Mouse (Mus musculus) neural tube, embryonic 11.5 days (tissue): ENCODE data around the gene Kcnip2. TPM values are rescaled to one million over a fixed set of nuclear protein-coding genes. Genes with fewer than 3 reads are reported as not detected.

ENCODE experiments used
- ATAC-seq: fragments of 200-750 bp; cut with Nextera tagmentation; 2 replicates; pipeline ENCODE4 v1.8.0; 2017; ENCODE audit warnings: moderate number of reproducible peaks, mild to moderate bottlenecking, moderate TSS enrichment, moderate library complexity; ENCODE audit not compliant: insufficient read depth, low FRiP score, low TSS enrichment
- DNase-seq: peaks from one replicate; pipeline ENCODE4 v3.0.0-alpha.2; 2015; ENCODE audit warnings: low spot score
- H3K27ac ChIP-seq: fragments of 300-500 bp; sonication (generic); 2 replicates; pipeline ENCODE4 v1.5.1; 2014; ENCODE audit warnings: low read depth, mild to moderate bottlenecking, low read length
- H3K27me3 ChIP-seq: fragments of 300-500 bp; sonication (generic); 2 replicates; pipeline ENCODE4 v1.6.1; 2014; ENCODE audit warnings: mild to moderate bottlenecking, low read length, mixed read lengths; ENCODE audit not compliant: control insufficient read depth, insufficient read depth
- H3K36me3 ChIP-seq: fragments of 300-500 bp; sonication (generic); 2 replicates; pipeline ENCODE4 v1.6.1; 2014; ENCODE audit warnings: mild to moderate bottlenecking, low read length, moderate library complexity, mixed read lengths; ENCODE audit not compliant: control insufficient read depth, insufficient read depth
- H3K4me1 ChIP-seq: fragments of 300-500 bp; sonication (generic); 2 replicates; pipeline ENCODE4 v1.6.1; 2014; ENCODE audit warnings: low read length, mixed read lengths; ENCODE audit not compliant: control insufficient read depth, insufficient read depth
- H3K4me2 ChIP-seq: fragments of 300-500 bp; sonication (generic); 2 replicates; pipeline ENCODE4 v1.6.1; 2014; ENCODE audit warnings: low read depth, mild to moderate bottlenecking, moderate library complexity
- H3K4me3 ChIP-seq: fragments of 300-500 bp; sonication (generic); 2 replicates; pipeline ENCODE4 v1.5.1; 2014; ENCODE audit warnings: low read depth, low read length
- H3K9ac ChIP-seq: fragments of 300-500 bp; sonication (generic); 2 replicates; pipeline ENCODE4 v1.6.1; 2014; ENCODE audit warnings: mild to moderate bottlenecking, low read length
- H3K9me3 ChIP-seq: fragments of 300-500 bp; sonication (generic); 2 replicates; pipeline ENCODE4 v1.6.1; 2016; ENCODE audit warnings: low read length; ENCODE audit not compliant: control insufficient read depth
- WGBS: fragments of 180-500 bp; shearing (Covaris S2); extraction: QIAGEN DNeasy Blood & Tissue Kit; methylation state at CpG from one replicate; pipeline ENCODE4 v1.1.7; 2014; 5-methylcytosine and 5-hydroxymethylcytosine counted together
- polyA plus RNA-seq: library from polyadenylated mRNA; unstranded; fragments of >200 nt; fragmentation: Nextera tagmentation; extraction: Ambion mirVana; gene quantifications from 2 replicates; pipeline ENCODE4 v1.2.1, GENCODE M21; 2014

The Kcnip2 gene
- polyA plus RNA-seq, 1 experiment from 2014 or later: 4.4 TPM

DNA sequence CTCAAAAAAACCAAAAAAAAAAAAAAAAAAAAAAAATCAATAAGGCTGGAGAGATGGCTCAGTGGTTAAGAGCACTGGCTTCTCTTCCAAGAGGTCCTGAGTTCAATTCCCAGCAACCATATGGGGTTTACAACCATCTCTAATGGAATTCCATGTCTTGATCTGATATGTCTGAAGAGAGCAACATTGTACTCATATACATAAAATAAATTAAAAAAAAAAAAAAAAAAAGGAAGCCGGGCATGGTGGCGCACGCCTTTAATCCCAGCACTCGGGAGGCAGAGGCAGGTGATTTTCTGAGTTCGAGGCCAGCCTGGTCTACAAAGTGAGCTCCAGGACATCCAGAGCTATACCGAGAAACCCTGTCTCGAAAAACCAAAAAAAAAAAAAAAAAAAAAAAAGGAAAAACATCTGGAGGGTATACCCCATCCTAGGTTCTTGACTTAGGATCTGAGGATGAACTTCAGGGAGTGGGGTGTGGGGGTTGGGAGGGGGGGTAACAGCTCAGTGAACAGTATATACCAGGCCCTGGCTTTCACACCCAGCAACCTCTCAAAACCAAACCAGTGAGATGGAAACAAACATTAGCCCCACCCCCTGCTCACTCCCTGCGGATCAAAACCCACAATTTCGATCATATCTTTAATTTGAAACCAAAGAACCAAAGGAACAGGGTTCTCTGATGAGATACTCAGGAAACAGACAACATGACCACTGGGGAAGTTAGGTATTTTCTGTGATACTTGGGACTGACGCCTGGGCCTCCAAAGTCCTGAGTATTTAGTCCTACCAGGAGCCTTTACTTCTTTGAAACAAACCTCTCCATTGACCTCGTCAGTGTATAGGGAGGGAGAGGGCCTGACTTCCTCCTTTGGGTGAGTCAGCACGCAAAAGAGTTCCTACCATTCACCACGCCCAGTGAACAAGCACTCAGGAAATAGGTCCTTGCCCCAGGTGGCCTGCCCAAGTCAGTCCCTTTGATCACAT lies 25.7 kb downstream of the Kcnip2 start:
- H3K27ac ChIP-seq: no peak overlapping the region
- H3K9ac ChIP-seq: no peak overlapping the region
- H3K9me3 ChIP-seq: no peaks in the 10 kb centered on the region
- H3K4me3 ChIP-seq: no peak overlapping the region
- ATAC-seq: no peak
- DNase-seq: no peak
- 77% methylated on average over 12 of the region's 13 CpGs for WGBS
- H3K36me3 ChIP-seq: no peaks in the 10 kb centered on the region
- no peaks in the 10 kb centered on the region for H3K27me3 ChIP-seq
- H3K4me1 ChIP-seq: no peaks in the 10 kb centered on the region
- no peak overlapping the region for H3K4me2 ChIP-seq

DNA sequence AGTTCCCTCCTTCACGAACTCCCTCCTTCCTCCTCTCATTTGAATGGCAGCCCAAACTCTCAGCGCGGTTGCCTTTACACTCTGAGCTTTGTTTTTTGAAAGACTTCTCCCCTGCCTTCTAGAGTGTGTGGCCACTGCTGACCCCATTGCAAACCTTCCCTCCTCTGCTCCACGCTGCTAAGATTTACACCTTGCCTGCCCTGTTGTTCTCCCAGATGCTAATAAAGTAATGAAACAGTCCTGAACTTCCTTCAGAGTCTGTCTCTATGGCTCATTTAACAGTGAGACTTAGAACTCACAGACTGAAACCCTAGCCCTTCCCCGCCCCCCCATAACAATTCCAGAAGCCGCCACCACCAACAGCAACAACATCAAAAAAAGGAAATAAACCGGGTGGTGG lies 26.5 kb downstream of the Kcnip2 start:
- Histone ChIP-seq H3K9ac (no peak overlapping the region), H3K9me3 (no peaks in the 10 kb centered on the region), H3K4me1 (no peaks in the 10 kb centered on the region), H3K27me3 (no peaks in the 10 kb centered on the region), H3K27ac (no peak overlapping the region), H3K36me3 (no peaks in the 10 kb centered on the region), H3K4me3 (no peak overlapping the region), H3K4me2 (no peak overlapping the region)
- DNase-seq: no peak
- ATAC-seq: no peak
- 46% methylated on average over 7 of the region's 7 CpGs for WGBS

DNA sequence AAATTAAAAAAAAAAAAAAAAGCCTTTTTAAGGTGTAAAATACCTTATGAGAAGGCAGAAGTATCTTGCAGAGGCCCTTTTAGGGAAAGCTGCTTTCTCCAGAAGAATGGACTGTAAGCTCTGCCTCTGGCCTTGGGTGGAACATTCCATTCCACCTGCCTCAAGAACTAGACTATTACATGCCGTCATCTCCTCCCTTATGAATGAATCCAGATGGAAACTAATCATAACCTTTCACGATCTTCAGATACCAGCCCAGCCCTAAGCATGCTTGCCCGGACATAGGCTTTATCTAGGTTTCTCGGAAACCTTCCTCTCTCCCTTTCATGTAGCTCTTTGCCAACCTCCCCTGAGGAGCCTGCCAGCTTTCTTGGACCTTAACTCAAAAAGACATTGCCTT lies 27.5 kb downstream of the Kcnip2 start:
- no peak overlapping the region for H3K4me2 ChIP-seq
- ATAC-seq (no peak), DNase-seq (no peak)
- no peaks in the 10 kb centered on the region for H3K27me3 ChIP-seq
- H3K36me3 ChIP-seq: no peaks in the 10 kb centered on the region
- H3K4me1 ChIP-seq: no peaks in the 10 kb centered on the region; the same call in 1 of the 2 replicates
- no peak overlapping the region for H3K27ac ChIP-seq
- no peak overlapping the region for H3K9ac ChIP-seq
- 91% methylated on average over 4 of the region's 4 CpGs for WGBS
- H3K4me3 ChIP-seq: no peak overlapping the region
- H3K9me3 ChIP-seq: no peaks in the 10 kb centered on the region

DNA sequence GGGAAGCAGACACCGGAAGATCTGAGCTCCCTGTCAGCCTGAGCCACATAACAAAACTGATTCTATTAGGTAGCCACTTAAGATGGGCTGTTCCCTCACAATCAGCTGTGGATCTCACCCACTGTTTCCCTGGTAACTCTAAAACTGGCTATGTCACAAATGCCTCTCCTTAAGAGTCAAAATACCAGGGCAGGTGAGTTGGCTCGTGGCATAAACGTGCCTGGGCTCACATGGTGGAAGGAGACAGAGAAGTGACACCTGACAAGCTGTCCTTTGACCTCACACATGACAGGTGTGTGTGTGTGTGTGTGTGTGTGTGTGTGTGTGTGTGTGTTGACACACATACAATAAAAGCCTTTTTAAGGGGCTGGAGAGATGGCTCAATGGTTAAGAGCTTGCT lies 28.4 kb downstream of the Kcnip2 start:
- no peaks in the 10 kb centered on the region for H3K36me3 ChIP-seq
- no peak overlapping the region for H3K4me2 ChIP-seq
- ATAC-seq (no peak), DNase-seq (no peak)
- H3K9me3 ChIP-seq: no peaks in the 10 kb centered on the region
- WGBS: 67% methylated on average over 3 of the region's 3 CpGs
- no peak overlapping the region for H3K27ac ChIP-seq
- no peaks in the 10 kb centered on the region for H3K27me3 ChIP-seq
- no peak overlapping the region for H3K9ac ChIP-seq
- H3K4me1 ChIP-seq: no peaks in the 10 kb centered on the region; the same call in 1 of the 2 replicates
- H3K4me3 ChIP-seq: no peak overlapping the region

DNA sequence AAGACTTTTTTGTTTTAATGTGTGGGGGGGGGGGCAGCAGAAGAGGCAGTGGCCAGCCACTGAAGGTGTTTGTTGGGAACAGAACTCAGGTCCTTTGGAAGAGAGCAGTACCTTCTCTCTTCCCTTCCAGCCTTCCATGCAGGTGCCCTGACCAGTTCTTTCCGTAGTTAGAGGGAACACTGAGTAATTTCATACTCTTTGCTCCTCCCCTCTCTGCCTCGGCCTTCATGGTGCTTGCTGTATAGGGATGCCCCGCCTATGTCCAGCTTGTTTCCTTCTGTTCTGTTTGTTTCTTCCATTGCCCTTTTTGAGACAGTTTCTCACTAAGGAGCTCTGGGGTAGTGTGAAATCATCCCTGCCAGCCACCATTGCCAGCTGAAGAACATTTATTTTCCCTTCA lies 30.4 kb downstream of the Kcnip2 start:
- Histone ChIP-seq H3K4me1 (peaks cover 6% of the 10 kb centered on the region), H3K9ac (no peak overlapping the region), H3K9me3 (no peaks in the 10 kb centered on the region), H3K4me2 (no peak overlapping the region), H3K27me3 (no peaks in the 10 kb centered on the region), H3K36me3 (0 out of 2 replicates have a peak, but pooled peaks cover 1% of the 10 kb centered on the region), H3K4me3 (no peak overlapping the region), H3K27ac (no peak overlapping the region)
- 54% methylated on average over 3 of the region's 3 CpGs for WGBS
- no peak for DNase-seq
- no peak for ATAC-seq

DNA sequence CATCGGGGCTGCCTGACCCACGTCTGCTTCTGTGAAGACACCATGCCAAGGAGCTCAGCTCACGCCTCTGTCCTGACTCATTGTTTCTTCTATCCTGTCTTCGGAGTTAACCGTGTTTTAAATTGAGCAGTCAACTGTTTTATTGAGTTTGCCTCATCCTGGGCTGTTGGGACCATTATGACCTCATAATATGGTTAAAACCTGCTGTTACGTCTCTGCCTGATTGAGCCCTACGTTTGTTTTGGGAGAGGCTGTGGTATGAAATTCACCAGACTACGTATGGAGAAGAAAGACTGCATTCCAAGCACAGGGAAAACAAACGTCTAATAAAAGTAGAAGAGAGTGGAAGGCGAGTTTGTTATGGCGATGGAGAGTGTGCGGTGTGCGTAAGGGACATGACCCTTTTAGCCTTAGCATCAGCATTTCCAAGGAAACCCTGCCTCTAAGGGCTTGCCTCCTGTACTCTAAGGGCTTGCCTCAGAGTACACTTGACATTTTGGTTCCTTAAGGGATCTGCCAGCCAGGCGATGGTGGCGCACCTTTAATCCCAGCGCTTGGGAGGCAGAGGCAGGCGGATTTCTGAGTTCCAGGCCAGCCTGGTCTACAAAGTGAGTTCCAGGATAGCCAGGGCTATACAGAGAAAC lies 31.8 kb downstream of the Kcnip2 start:
- Histone ChIP-seq H3K4me1 (peaks cover 9% of the 10 kb centered on the region), H3K27me3 (no peaks in the 10 kb centered on the region), H3K9me3 (no peaks in the 10 kb centered on the region), H3K4me2 (peak overlapping the region; percentile 57), H3K4me3 (peak overlapping the region; percentile 100), H3K27ac (no peak overlapping the region), H3K9ac (peak overlapping the region; percentile 42), H3K36me3 (0 out of 2 replicates have a peak, but pooled peaks cover 3% of the 10 kb centered on the region)
- ATAC-seq: no peak
- DNase-seq: no peak
- 32% methylated on average over 17 of the region's 17 CpGs for WGBS

DNA sequence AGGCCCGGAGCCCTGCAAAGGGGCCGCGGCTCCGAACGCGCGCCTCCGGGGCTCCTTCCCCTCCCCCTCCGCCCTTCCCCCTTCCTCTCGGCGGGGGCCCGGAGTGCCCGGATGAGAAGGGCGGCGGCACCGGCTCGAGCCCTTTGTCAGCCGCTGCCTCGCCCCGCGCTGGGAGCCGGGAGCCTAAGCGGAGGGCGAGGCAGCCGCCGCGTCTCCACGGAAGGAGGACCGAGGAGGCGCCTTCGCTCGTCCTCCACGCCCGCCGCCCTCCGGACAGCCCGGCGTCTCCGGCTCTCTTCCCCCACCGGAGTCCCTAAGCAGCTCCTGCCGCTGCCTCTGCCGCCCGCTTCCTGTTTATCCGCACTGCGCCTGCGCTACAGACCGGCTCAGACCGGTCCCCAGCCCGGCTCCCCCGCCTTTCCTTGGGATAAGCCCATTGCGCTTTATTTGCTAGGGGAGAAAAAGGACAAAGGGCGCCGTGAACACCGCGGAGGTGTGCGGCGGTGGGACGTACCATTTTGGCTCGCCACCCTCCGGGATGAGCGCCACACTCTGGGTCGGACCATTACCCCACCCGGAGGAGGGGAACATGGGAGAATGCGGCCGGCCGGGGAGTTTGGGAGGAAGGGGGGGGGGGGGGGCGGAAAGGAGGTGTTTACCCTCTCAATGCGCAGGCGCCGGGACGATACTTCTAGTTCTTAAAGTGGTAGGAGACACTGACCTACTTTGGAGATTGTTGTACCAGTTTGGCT lies 32.5 kb downstream of the Kcnip2 start, which contains the start of gene Mgea5:
TSS of gene Mgea5 (minus strand) at position 657 of the 752 bp plus-strand sequence.
- peak within 1 kb of the TSS; percentile 100 for H3K4me3 ChIP-seq
- H3K9me3 ChIP-seq: no peaks in the 10 kb centered on the region
- no peaks in the 10 kb centered on the region for H3K27me3 ChIP-seq
- 0 out of 2 replicates have a peak, but pooled peaks cover 6% of the 10 kb centered on the region for H3K36me3 ChIP-seq
- DNase-seq (peak; percentile 98), ATAC-seq (peak; percentile 97)
- H3K4me2 ChIP-seq: peak within 1 kb of the TSS; percentile 73
- H3K27ac ChIP-seq: peak within 1 kb of the TSS; percentile 99
- peak within 1 kb of the TSS; percentile 98 for H3K9ac ChIP-seq
- 0% methylated on average over 47 of the region's 71 CpGs for WGBS
- H3K4me1 ChIP-seq: peaks cover 9% of the 10 kb centered on the region

DNA sequence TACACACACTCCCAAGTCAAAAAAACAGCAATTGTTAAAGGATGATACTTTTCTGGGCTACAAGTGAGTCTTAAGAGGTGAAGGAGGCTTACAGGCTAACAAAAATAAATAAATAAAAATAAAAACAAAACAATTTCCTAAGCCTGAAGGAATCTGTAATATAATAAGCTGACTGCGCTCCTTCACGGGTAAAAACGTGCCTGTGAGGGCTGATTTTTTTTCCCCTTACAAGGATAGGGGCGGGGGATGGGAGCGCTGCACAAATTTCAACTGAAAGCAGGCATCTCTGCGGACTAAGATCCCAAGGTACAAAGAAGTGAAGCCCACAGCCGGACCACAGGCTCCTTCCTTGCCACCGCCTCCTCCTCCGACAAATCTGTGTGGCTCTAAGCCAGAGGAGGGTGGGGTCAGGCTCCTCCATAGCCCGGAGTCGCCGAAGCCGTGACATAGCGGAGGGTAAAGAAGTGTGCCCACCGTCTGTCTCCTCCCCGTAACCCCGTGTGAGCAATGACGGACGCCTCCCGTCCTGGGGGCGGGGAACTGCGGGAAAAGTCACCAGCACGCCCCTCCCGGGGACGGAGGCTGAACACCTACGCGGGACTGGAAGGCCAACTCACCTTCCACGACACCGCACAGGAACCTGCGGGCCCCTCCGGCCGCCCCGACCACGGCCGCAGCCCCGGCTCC lies 33.4 kb downstream of the Kcnip2 start:
- H3K4me1 ChIP-seq: peaks cover 9% of the 10 kb centered on the region
- no peaks in the 10 kb centered on the region for H3K9me3 ChIP-seq
- ATAC-seq (peak; percentile 42), DNase-seq (peak; percentile 71)
- H3K27me3 ChIP-seq: no peaks in the 10 kb centered on the region
- peak overlapping the region; percentile 73 for H3K4me2 ChIP-seq
- H3K36me3 ChIP-seq: 0 out of 2 replicates have a peak, but pooled peaks cover 7% of the 10 kb centered on the region
- peak overlapping the region; percentile 100 for H3K4me3 ChIP-seq
- under 1% methylated on average over 34 of the region's 36 CpGs for WGBS
- H3K9ac ChIP-seq: peak overlapping the region; percentile 98
- H3K27ac ChIP-seq: peak overlapping the region; percentile 99
